Mouse (Mus musculus): ENCODE data around the gene Ehd4. TPM values are rescaled to one million over a fixed set of nuclear protein-coding genes. Genes with fewer than 3 reads are reported as not detected.

Gene Ehd4
- polyA plus RNA-seq, 1 experiment, result 24.4 TPM

- Histone ChIP-seq H3K4me3 (ENCODE audit: low read depth, low read length) (peak overlapping the region; percentile 54), H3K27ac (ENCODE audit: insufficient read depth, low read length) (no peak overlapping the region), H3K9me3 (replicated peaks; ENCODE audit: control insufficient read depth, insufficient read depth, low read length, poor library complexity, severe bottlenecking) (no peaks in the 10 kb centered on the region), H3K9ac (ENCODE audit: low read depth, poor library complexity, severe bottlenecking) (no peak overlapping the region), H3K36me3 (ENCODE audit: control insufficient read depth, insufficient read depth, low read length, poor library complexity, severe bottlenecking) (no peaks in the 10 kb centered on the region), H3K27me3 (ENCODE audit: control insufficient read depth, insufficient read depth, low read length, poor library complexity, severe bottlenecking) (no peaks in the 10 kb centered on the region), H3K4me1 (ENCODE audit: control insufficient read depth, insufficient read depth, low read length) (no peaks in the 10 kb centered on the region)
- TF ChIP-seq CTCF (IDR thresholded peaks at IDR 0.05; ENCODE audit: low read depth, low read length), result peak; percentile 78
- TF ChIP-seq POLR2A (IDR thresholded peaks at IDR 0.05; ENCODE audit: insufficient read depth, low read length), result no peak
- no peak for TF ChIP-seq EP300 (IDR thresholded peaks at IDR 0.05; ENCODE audit: insufficient read depth, low read depth, low read length)
Observed at GRCm38 (mm10) chr2:120068555-120069465, 85.6 kb downstream of the Ehd4 start.

GRCm38 (mm10) chr2:120066224-120066623 is 88.2 kb downstream of the Ehd4 start:
- H3K9me3 ChIP-seq (replicated peaks; ENCODE audit: control insufficient read depth, insufficient read depth, low read length, poor library complexity, severe bottlenecking), result no peaks in the 10 kb centered on the region
- H3K27ac ChIP-seq (ENCODE audit: insufficient read depth, low read length), result no peak overlapping the region
- no peak overlapping the region for H3K4me3 ChIP-seq (ENCODE audit: low read depth, low read length)
- no peaks in the 10 kb centered on the region for H3K27me3 ChIP-seq (ENCODE audit: control insufficient read depth, insufficient read depth, low read length, poor library complexity, severe bottlenecking)
- no peak for TF ChIP-seq EP300 (IDR thresholded peaks at IDR 0.05; ENCODE audit: insufficient read depth, low read depth, low read length)
- no peak for TF ChIP-seq CTCF (IDR thresholded peaks at IDR 0.05; ENCODE audit: low read depth, low read length)
- no peaks in the 10 kb centered on the region for H3K4me1 ChIP-seq (ENCODE audit: control insufficient read depth, insufficient read depth, low read length)
- H3K9ac ChIP-seq (ENCODE audit: low read depth, poor library complexity, severe bottlenecking), result no peak overlapping the region
- H3K36me3 ChIP-seq (ENCODE audit: control insufficient read depth, insufficient read depth, low read length, poor library complexity, severe bottlenecking), result no peaks in the 10 kb centered on the region

- H3K9ac ChIP-seq (ENCODE audit: low read depth, poor library complexity, severe bottlenecking), result no peak overlapping the region
- H3K4me1 ChIP-seq (ENCODE audit: control insufficient read depth, insufficient read depth, low read length), result no peaks in the 10 kb centered on the region
- no peak for TF ChIP-seq POLR2A (IDR thresholded peaks at IDR 0.05; ENCODE audit: insufficient read depth, low read length)
- no peak for TF ChIP-seq CTCF (IDR thresholded peaks at IDR 0.05; ENCODE audit: low read depth, low read length)
- no peak for TF ChIP-seq EP300 (IDR thresholded peaks at IDR 0.05; ENCODE audit: insufficient read depth, low read depth, low read length)
- no peaks in the 10 kb centered on the region for H3K9me3 ChIP-seq (replicated peaks; ENCODE audit: control insufficient read depth, insufficient read depth, low read length, poor library complexity, severe bottlenecking)
- H3K36me3 ChIP-seq (ENCODE audit: control insufficient read depth, insufficient read depth, low read length, poor library complexity, severe bottlenecking), result no peaks in the 10 kb centered on the region
- no peak overlapping the region for H3K4me3 ChIP-seq (ENCODE audit: low read depth, low read length)
- H3K27me3 ChIP-seq (ENCODE audit: control insufficient read depth, insufficient read depth, low read length, poor library complexity, severe bottlenecking), result no peaks in the 10 kb centered on the region
- H3K27ac ChIP-seq (ENCODE audit: insufficient read depth, low read length), result no peak overlapping the region
Observed at GRCm38 (mm10) chr2:120065243-120065642, 89.2 kb downstream of the Ehd4 start.

- no peak overlapping the region for H3K9ac ChIP-seq (ENCODE audit: low read depth, poor library complexity, severe bottlenecking)
- H3K36me3 ChIP-seq (ENCODE audit: control insufficient read depth, insufficient read depth, low read length, poor library complexity, severe bottlenecking), result no peaks in the 10 kb centered on the region
- no peaks in the 10 kb centered on the region for H3K4me1 ChIP-seq (ENCODE audit: control insufficient read depth, insufficient read depth, low read length)
- no peak overlapping the region for H3K27ac ChIP-seq (ENCODE audit: insufficient read depth, low read length)
- H3K9me3 ChIP-seq (replicated peaks; ENCODE audit: control insufficient read depth, insufficient read depth, low read length, poor library complexity, severe bottlenecking), result no peaks in the 10 kb centered on the region
- H3K4me3 ChIP-seq (ENCODE audit: low read depth, low read length), result no peak overlapping the region
- H3K27me3 ChIP-seq (ENCODE audit: control insufficient read depth, insufficient read depth, low read length, poor library complexity, severe bottlenecking), result no peaks in the 10 kb centered on the region
- TF ChIP-seq EP300 (IDR thresholded peaks at IDR 0.05; ENCODE audit: insufficient read depth, low read depth, low read length), result no peak
- peak; percentile 28 for TF ChIP-seq CTCF (IDR thresholded peaks at IDR 0.05; ENCODE audit: low read depth, low read length)
- no peak for TF ChIP-seq POLR2A (IDR thresholded peaks at IDR 0.05; ENCODE audit: insufficient read depth, low read length)
Observed at GRCm38 (mm10) chr2:120064639-120065038, 89.8 kb downstream of the Ehd4 start.

GRCm38 (mm10) chr2:120062248-120062647 is 92.2 kb downstream of the Ehd4 start:
- Histone ChIP-seq H3K9ac (ENCODE audit: low read depth, poor library complexity, severe bottlenecking) (no peak overlapping the region), H3K4me1 (ENCODE audit: control insufficient read depth, insufficient read depth, low read length) (no peaks in the 10 kb centered on the region), H3K9me3 (replicated peaks; ENCODE audit: control insufficient read depth, insufficient read depth, low read length, poor library complexity, severe bottlenecking) (no peaks in the 10 kb centered on the region), H3K4me3 (ENCODE audit: low read depth, low read length) (no peak overlapping the region), H3K27me3 (ENCODE audit: control insufficient read depth, insufficient read depth, low read length, poor library complexity, severe bottlenecking) (no peaks in the 10 kb centered on the region), H3K27ac (ENCODE audit: insufficient read depth, low read length) (no peak overlapping the region), H3K36me3 (ENCODE audit: control insufficient read depth, insufficient read depth, low read length, poor library complexity, severe bottlenecking) (no peaks in the 10 kb centered on the region)
- no peak for TF ChIP-seq POLR2A (IDR thresholded peaks at IDR 0.05; ENCODE audit: insufficient read depth, low read length)
- TF ChIP-seq EP300 (IDR thresholded peaks at IDR 0.05; ENCODE audit: insufficient read depth, low read depth, low read length), result no peak
- TF ChIP-seq CTCF (IDR thresholded peaks at IDR 0.05; ENCODE audit: low read depth, low read length), result no peak

- Histone ChIP-seq H3K9ac (ENCODE audit: low read depth, poor library complexity, severe bottlenecking) (no peak overlapping the region), H3K27me3 (ENCODE audit: control insufficient read depth, insufficient read depth, low read length, poor library complexity, severe bottlenecking) (no peaks in the 10 kb centered on the region), H3K36me3 (ENCODE audit: control insufficient read depth, insufficient read depth, low read length, poor library complexity, severe bottlenecking) (no peaks in the 10 kb centered on the region), H3K9me3 (replicated peaks; ENCODE audit: control insufficient read depth, insufficient read depth, low read length, poor library complexity, severe bottlenecking) (no peaks in the 10 kb centered on the region), H3K4me3 (ENCODE audit: low read depth, low read length) (no peak overlapping the region), H3K4me1 (ENCODE audit: control insufficient read depth, insufficient read depth, low read length) (no peaks in the 10 kb centered on the region), H3K27ac (ENCODE audit: insufficient read depth, low read length) (no peak overlapping the region)
- TF ChIP-seq POLR2A (IDR thresholded peaks at IDR 0.05; ENCODE audit: insufficient read depth, low read length) (no peak), CTCF (IDR thresholded peaks at IDR 0.05; ENCODE audit: low read depth, low read length) (no peak), EP300 (IDR thresholded peaks at IDR 0.05; ENCODE audit: insufficient read depth, low read depth, low read length) (no peak)
Observed at GRCm38 (mm10) chr2:120060651-120061050, 93.8 kb downstream of the Ehd4 start.

Measured in ES-Bruce4 (cell line).